Mouse (Mus musculus): ENCODE results near the gene Zmynd11. TPM values are rescaled to one million over a fixed set of nuclear protein-coding genes. Genes with fewer than 3 reads are reported as not detected.

Gene Zmynd11
- polyA plus RNA-seq, 1 experiment from 2014 or later, result 78.1 TPM

- Histone ChIP-seq H3K4me2 (replicated peaks; ENCODE audit: low read depth, low read length) (no peak overlapping the region), H3K4me1 (ENCODE audit: insufficient read depth, low read depth, low read length) (no peaks in the 10 kb centered on the region), H3K9me3 (ENCODE audit: low read length) (no peaks in the 10 kb centered on the region), H3K36me3 (ENCODE audit: insufficient read depth, low read length) (0 out of 2 replicates have a peak, but pooled peaks cover 4% of the 10 kb centered on the region), H3K9ac (replicated peaks; ENCODE audit: low read depth) (no peak overlapping the region), H3K27me3 (replicated peaks; ENCODE audit: insufficient read depth, low read length) (no peaks in the 10 kb centered on the region), H3K27ac (ENCODE audit: low read length) (no peak overlapping the region), H3K4me3 (ENCODE audit: low read depth, low read length) (no peak overlapping the region)
- DNase-seq (ENCODE audit: low spot score), result peak; percentile 34
- ATAC-seq, result peak; percentile 62
- 65% methylated on average over 8 of the region's 8 CpGs for WGBS
- TF ChIP-seq CTCF (IDR thresholded peaks at IDR 0.05) (no peak), EP300 (IDR thresholded peaks at IDR 0.05) (no peak)
These were observed 58.4 kb downstream of the Zmynd11 start for GRCm38 (mm10) chr13:9706720-9707119.

GRCm38 (mm10) chr13:9702615-9703235 lies 62.4 kb downstream of the Zmynd11 start:
- no peak overlapping the region for H3K4me3 ChIP-seq (ENCODE audit: low read depth, low read length)
- H3K27me3 ChIP-seq (replicated peaks; ENCODE audit: insufficient read depth, low read length), result no peaks in the 10 kb centered on the region
- no peaks in the 10 kb centered on the region for H3K9me3 ChIP-seq (ENCODE audit: low read length)
- DNase-seq (ENCODE audit: low spot score) (no peak), ATAC-seq (no peak)
- WGBS, result 77% methylated on average over 12 of the region's 12 CpGs
- no peaks in the 10 kb centered on the region for H3K4me1 ChIP-seq (ENCODE audit: insufficient read depth, low read depth, low read length)
- H3K36me3 ChIP-seq (ENCODE audit: insufficient read depth, low read length), result 0 out of 2 replicates have a peak, but pooled peaks cover 4% of the 10 kb centered on the region
- TF ChIP-seq CTCF (IDR thresholded peaks at IDR 0.05) (no peak), EP300 (IDR thresholded peaks at IDR 0.05) (no peak)
- H3K9ac ChIP-seq (replicated peaks; ENCODE audit: low read depth), result no peak overlapping the region
- H3K27ac ChIP-seq (ENCODE audit: low read length), result no peak overlapping the region
- H3K4me2 ChIP-seq (replicated peaks; ENCODE audit: low read depth, low read length), result no peak overlapping the region

- Histone ChIP-seq H3K9ac (replicated peaks; ENCODE audit: low read depth) (no peak overlapping the region), H3K36me3 (ENCODE audit: insufficient read depth, low read length) (0 out of 2 replicates have a peak, but pooled peaks cover 13% of the 10 kb centered on the region), H3K27ac (ENCODE audit: low read length) (no peak overlapping the region), H3K4me1 (ENCODE audit: insufficient read depth, low read depth, low read length) (peaks cover 4% of the 10 kb centered on the region; the same call in 1 of the 2 replicates), H3K27me3 (replicated peaks; ENCODE audit: insufficient read depth, low read length) (no peaks in the 10 kb centered on the region), H3K4me2 (replicated peaks; ENCODE audit: low read depth, low read length) (no peak overlapping the region), H3K4me3 (ENCODE audit: low read depth, low read length) (no peak overlapping the region), H3K9me3 (ENCODE audit: low read length) (no peaks in the 10 kb centered on the region)
- no peak for DNase-seq (ENCODE audit: low spot score)
- ATAC-seq, result no peak
- 98% methylated on average over 4 of the region's 4 CpGs for WGBS
- TF ChIP-seq CTCF (IDR thresholded peaks at IDR 0.05) (no peak), EP300 (IDR thresholded peaks at IDR 0.05) (no peak)
These were observed 67.8 kb downstream of the Zmynd11 start for GRCm38 (mm10) chr13:9697340-9697739.

- Histone ChIP-seq H3K27me3 (replicated peaks; ENCODE audit: insufficient read depth, low read length) (no peaks in the 10 kb centered on the region), H3K36me3 (ENCODE audit: insufficient read depth, low read length) (peaks cover 16% of the 10 kb centered on the region; the same call in 1 of the 2 replicates), H3K9ac (replicated peaks; ENCODE audit: low read depth) (no peak overlapping the region), H3K4me3 (ENCODE audit: low read depth, low read length) (no peak overlapping the region), H3K4me2 (replicated peaks; ENCODE audit: low read depth, low read length) (no peak overlapping the region), H3K27ac (ENCODE audit: low read length) (no peak overlapping the region), H3K9me3 (ENCODE audit: low read length) (no peaks in the 10 kb centered on the region), H3K4me1 (ENCODE audit: insufficient read depth, low read depth, low read length) (peaks cover 4% of the 10 kb centered on the region; the same call in 1 of the 2 replicates)
- peak; percentile 75 for DNase-seq (ENCODE audit: low spot score)
- no peak for TF ChIP-seq CTCF (IDR thresholded peaks at IDR 0.05)
- TF ChIP-seq EP300 (IDR thresholded peaks at IDR 0.05), result peak; percentile 48; the same call in 1 of the 2 replicates
- peak; percentile 94 for ATAC-seq
These were observed 69.3 kb downstream of the Zmynd11 start for GRCm38 (mm10) chr13:9695809-9696208.

DNA sequence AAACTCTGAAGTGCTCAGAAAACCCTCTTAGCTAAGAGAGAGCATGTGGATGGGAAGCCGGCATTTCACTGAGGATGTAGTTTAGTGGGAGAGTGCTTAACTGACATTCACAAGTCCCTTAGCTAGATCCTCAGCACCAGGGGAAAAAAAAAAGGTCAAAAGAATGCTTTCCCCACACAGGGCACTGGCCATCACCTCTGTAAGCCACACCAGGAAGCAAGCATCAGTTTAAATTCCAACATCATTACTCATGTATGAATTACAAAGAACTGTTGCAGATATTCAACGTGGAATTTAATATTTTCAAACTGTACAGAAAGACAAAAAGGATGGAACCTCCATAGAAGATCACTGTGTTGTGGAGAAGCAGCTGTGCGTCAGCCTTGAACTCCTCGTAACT lies 69.7 kb downstream of the Zmynd11 start:
- no peak overlapping the region for H3K4me3 ChIP-seq (ENCODE audit: low read depth, low read length)
- H3K27ac ChIP-seq (ENCODE audit: low read length), result no peak overlapping the region
- H3K4me1 ChIP-seq (ENCODE audit: insufficient read depth, low read depth, low read length), result peaks cover 4% of the 10 kb centered on the region; the same call in 1 of the 2 replicates
- no peak overlapping the region for H3K9ac ChIP-seq (replicated peaks; ENCODE audit: low read depth)
- peaks cover 20% of the 10 kb centered on the region for H3K36me3 ChIP-seq (ENCODE audit: insufficient read depth, low read length)
- H3K4me2 ChIP-seq (replicated peaks; ENCODE audit: low read depth, low read length), result no peak overlapping the region
- DNase-seq (ENCODE audit: low spot score) (no peak), ATAC-seq (peak; percentile 23; the same call in 1 of the 2 replicates)
- H3K27me3 ChIP-seq (replicated peaks; ENCODE audit: insufficient read depth, low read length), result no peaks in the 10 kb centered on the region
- 67% methylated on average over 4 of the region's 4 CpGs for WGBS
- no peaks in the 10 kb centered on the region for H3K9me3 ChIP-seq (ENCODE audit: low read length)
- no peak for TF ChIP-seq EP300 (IDR thresholded peaks at IDR 0.05)
- TF ChIP-seq CTCF (IDR thresholded peaks at IDR 0.05), result no peak

DNA sequence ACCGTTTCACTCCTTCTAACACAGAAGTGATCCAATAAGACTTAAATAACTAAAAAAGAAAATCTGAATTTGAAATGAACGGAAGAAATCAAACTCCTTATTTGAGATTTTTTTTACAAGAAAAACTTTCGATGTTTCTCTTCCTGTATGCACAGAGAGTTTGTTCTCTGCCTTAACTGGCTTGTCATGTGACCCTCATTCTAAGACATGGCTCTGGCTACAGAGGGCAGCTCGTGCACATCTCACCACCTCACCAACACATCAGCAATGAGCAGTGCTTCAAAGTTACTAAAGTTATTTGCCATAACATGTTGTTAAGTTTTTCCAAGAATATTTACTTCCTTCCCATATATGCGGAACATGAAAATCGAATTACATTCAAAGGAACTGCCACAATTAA lies 70.5 kb downstream of the Zmynd11 start:
- H3K9ac ChIP-seq (replicated peaks; ENCODE audit: low read depth), result no peak overlapping the region
- H3K9me3 ChIP-seq (ENCODE audit: low read length), result no peaks in the 10 kb centered on the region
- DNase-seq (ENCODE audit: low spot score), result no peak
- H3K27ac ChIP-seq (ENCODE audit: low read length), result no peak overlapping the region
- no peak overlapping the region for H3K4me3 ChIP-seq (ENCODE audit: low read depth, low read length)
- no peaks in the 10 kb centered on the region for H3K27me3 ChIP-seq (replicated peaks; ENCODE audit: insufficient read depth, low read length)
- TF ChIP-seq CTCF (IDR thresholded peaks at IDR 0.05) (no peak), EP300 (IDR thresholded peaks at IDR 0.05) (no peak)
- no peak overlapping the region for H3K4me2 ChIP-seq (replicated peaks; ENCODE audit: low read depth, low read length)
- peaks cover 22% of the 10 kb centered on the region for H3K36me3 ChIP-seq (ENCODE audit: insufficient read depth, low read length)
- 88% methylated on average over 6 of the region's 6 CpGs for WGBS
- ATAC-seq, result no peak
- peaks cover 4% of the 10 kb centered on the region; the same call in 1 of the 2 replicates for H3K4me1 ChIP-seq (ENCODE audit: insufficient read depth, low read depth, low read length)
